Mouse (Mus musculus) thymus, postnatal 0 days (tissue): ENCODE results near the gene Ccm2l. TPM values are rescaled to one million over a fixed set of nuclear protein-coding genes. Genes with fewer than 3 reads are reported as not detected.
A peak's percentile ranks its signal among the peaks of the same experiment; 100 is the strongest.

Experiments
- DNase-seq: peaks from one replicate; pipeline ENCODE4 v3.0.0-alpha.2; 2015; ENCODE audit warnings: low spot score
- polyA plus RNA-seq: library from polyadenylated mRNA; unstranded; fragments of >200 nt; fragmentation: Nextera tagmentation; extraction: Ambion mirVana; gene quantifications from 2 replicates; pipeline ENCODE4 v1.2.1, GENCODE M21; 2015

Ccm2l gene
- polyA plus RNA-seq, 1 experiment from 2014 or later, result 0.77 TPM

- peak; percentile 35 for DNase-seq
Measured at GRCm38 (mm10) chr2:153052700-153053351, 12.9 kb upstream of the Ccm2l start.

GRCm38 (mm10) chr2:153053896-153054295, 11.9 kb upstream of the Ccm2l start:
- no peak for DNase-seq

GRCm38 (mm10) chr2:153055270-153055920, 10.4 kb upstream of the Ccm2l start:
- peak; percentile 28 for DNase-seq

- no peak for DNase-seq
Measured at GRCm38 (mm10) chr2:153058365-153058764, 7.4 kb upstream of the Ccm2l start.

GRCm38 (mm10) chr2:153060216-153060615, 5.5 kb upstream of the Ccm2l start:
- DNase-seq, result no peak

- DNase-seq, result no peak
Measured at GRCm38 (mm10) chr2:153063394-153063793, 2.4 kb upstream of the Ccm2l start.

- no peak for DNase-seq
Measured at GRCm38 (mm10) chr2:153064190-153064970, 1.4 kb upstream of the Ccm2l start.

GRCm38 (mm10) chr2:153066991-153067390, 1.2 kb downstream of the Ccm2l start:
- DNase-seq, result no peak

GRCm38 (mm10) chr2:153070762-153071490, 5.2 kb downstream of the Ccm2l start:
- DNase-seq, result no peak

- no peak for DNase-seq
Measured at GRCm38 (mm10) chr2:153071491-153072184, 5.9 kb downstream of the Ccm2l start.

- no peak for DNase-seq
Measured at GRCm38 (mm10) chr2:153074651-153075050, 8.9 kb downstream of the Ccm2l start.

GRCm38 (mm10) chr2:153075961-153076360, 10.2 kb downstream of the Ccm2l start:
- DNase-seq, result no peak

- DNase-seq, result peak; percentile 88
Measured at GRCm38 (mm10) chr2:153080841-153081523, 15.2 kb downstream of the Ccm2l start.

- no peak for DNase-seq
Measured at GRCm38 (mm10) chr2:153081866-153082265, 16.1 kb downstream of the Ccm2l start.

- DNase-seq, result no peak
Measured at GRCm38 (mm10) chr2:153083275-153083674, 17.5 kb downstream of the Ccm2l start.

- no peak for DNase-seq
Measured at GRCm38 (mm10) chr2:153083824-153084223, 18.1 kb downstream of the Ccm2l start.

- no peak for DNase-seq
Measured at GRCm38 (mm10) chr2:153084261-153084976, 18.7 kb downstream of the Ccm2l start.

- no peak for DNase-seq
Measured at GRCm38 (mm10) chr2:153085556-153085955, 19.8 kb downstream of the Ccm2l start.

- no peak for DNase-seq
Measured at GRCm38 (mm10) chr2:153086166-153086565, 20.4 kb downstream of the Ccm2l start.

GRCm38 (mm10) chr2:153087091-153087490, 21.3 kb downstream of the Ccm2l start:
- DNase-seq, result no peak
